Mouse (Mus musculus): ENCODE data around the gene Kcnj10.

Gene Kcnj10

DNA sequence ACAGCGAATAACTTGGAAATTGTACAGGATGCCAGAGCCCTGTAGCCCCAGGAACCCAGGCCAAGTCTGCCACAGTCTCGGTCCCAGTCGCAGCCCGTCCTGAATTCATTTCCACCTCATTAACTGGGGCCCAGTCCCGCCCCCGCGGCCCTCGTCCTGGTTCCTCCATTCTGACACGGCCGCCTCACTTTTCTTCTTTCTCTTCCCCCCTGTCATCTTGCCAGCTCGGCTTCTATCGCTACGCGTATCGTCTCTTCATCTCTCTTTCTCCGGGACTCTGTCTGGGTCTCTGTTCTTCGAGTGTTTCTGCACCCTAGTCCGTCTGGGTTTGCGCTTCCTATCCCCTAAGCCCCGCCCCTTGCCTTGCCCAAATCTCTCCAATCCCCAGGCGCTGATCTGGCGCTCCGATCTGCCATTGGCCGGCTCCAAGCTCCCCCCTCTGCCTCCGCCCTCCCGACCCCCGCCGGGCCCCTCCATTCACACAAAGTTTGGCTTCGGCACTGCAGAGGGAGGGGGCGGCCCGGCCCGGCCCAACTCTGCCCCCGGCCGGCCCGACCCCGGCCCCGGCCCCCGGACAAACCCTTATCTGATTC is at the start of gene Kcnj10:
Gene Kcnj10, plus strand, starts transcription at position 482 of the 593 bp plus-strand sequence.
- DNase-seq, result peak; percentile 88

DNA sequence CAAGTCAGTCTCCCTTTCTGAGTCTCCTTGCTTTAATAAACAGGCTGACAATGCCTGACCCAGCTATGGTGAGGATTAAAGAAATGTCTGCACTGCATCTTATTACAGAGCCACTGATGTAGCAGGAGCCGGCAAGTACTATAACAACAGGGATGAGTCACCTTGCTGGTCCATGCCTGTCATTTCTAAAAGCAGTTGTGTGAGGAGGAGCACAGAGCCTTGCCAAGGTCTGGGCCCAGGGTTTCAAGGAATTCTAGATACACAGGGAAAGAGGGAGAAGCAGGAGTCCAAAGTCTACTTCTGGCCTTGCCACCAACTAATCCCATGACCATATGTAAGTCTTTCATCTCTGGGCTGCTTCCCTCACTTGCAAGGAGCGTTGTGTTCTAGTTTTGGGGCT is 48.1 kb upstream of the Kcnj10 start:
- no peak for DNase-seq

DNA sequence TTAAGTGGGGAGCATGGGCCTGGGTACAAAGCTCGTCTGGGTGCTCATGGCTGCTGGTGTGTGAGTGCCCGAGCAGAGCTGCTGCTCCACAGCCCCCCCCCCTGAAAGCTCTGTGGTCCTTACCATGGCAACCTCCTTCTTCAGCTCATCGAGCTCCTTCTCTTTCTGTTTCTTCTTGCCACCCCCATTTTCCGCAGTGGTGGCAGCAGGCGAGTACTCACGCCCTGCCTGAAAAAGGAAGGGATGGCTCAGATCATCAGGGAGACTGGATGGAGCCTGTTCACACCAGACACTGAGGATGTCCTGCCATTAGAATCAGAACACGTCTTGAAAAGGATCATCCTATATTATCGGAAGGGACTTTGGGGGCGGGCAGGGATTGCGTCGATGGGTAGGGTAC is 47.6 kb upstream of the Kcnj10 start:
- no peak for DNase-seq

DNA sequence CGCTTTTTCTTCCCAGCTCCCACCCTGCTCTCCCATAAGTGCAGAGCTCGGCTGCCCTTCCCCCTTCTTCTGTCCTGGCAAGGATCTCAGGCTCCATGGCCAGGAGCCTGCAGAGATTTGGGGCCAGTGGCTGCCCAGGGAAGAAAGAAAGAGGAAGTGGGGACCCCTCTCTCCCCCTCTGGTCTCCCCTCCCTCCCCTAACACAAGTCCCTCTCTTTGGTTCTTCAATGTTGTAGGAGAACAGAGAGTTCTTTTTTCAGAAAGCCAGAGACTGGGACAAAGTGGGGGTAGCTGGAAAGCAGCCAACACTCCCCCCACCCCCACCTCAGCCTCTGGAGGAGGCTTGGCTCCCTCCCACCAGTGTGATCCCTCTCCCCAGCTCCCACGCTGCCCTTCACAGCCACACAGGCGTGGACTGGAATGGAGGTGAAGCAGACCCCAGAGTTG is 45.2 kb upstream of the Kcnj10 start:
- DNase-seq, result no peak

DNA sequence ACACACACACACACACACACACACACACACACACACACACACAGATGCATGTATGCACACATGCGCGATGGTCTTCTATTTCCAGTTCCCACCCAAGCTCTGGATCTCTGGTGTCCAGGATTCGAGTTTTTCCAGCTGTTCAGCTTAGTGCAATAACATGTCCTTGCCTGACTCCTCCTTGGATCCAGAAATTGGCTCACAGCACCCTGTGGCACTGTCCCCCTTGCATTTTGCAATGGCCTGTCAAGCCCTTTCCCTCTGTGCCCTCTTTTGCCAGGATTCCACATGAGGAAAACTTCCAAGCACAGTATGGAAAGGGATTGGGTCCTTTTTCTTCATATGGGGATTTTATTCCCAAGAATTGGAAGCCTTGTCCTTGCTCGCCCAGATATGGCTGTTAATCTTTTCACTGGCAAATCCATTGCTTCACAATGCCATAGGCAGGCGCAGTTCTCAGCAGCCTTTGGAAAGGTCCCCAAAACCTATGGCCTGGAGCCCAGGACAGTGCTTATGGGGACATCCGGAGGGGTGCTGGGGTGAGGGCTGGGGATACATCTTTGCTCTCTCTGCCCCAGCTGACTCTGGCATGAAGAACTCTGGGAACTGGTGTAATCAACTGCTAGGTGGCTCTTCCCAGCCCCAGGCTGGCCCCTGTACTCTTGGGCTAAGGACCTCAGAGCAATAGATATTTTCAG is 44.0 kb upstream of the Kcnj10 start:
- DNase-seq, result no peak

DNA sequence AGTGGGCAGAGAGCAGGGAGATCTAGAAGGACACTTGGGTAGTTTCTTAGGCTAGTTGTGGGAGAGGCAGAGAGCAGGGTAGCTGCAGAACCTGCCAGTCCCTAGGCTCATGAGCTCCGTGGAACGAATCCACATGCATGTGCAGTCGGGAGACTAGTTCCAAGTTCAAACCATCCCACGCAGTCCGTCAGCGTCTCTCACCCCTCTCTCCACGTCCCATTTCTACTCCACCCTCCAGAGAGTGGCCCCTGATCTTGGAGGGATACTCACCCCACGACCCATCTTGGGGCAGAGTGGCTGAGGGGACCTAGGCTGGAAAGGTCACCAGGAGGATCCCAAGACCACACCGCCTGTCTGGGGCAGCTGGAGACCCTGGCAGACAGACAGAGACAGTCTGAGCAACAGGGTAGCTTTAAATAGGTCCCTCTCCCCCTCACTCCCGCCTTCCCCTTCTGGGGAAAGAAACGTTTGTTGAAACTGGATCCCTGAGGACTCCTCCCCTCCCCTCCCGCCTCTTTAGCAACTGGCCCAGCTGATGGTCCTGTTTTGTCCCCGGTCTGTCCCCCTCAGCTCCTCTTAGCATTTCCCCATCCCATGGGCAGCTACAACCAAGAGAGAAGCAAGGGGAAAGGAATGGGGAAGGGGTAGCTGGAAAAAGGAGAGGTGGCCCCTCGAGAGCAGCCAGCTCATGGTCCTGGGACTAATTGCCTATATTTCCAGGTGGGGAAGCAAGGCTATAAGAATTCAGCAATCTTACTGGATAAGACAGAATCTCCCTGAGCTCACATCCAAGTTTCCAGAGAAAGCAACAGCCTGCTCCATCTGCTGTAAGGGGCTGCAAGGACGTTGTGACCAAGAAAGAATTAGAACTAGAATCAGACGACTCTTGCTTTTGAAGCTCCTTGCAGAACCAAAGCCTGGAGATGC is 43.1 kb upstream of the Kcnj10 start, which contains the start of gene Atp1a2:
Gene Atp1a2, minus strand, starts transcription at position 454 of the 927 bp plus-strand sequence.
- no peak for DNase-seq

DNA sequence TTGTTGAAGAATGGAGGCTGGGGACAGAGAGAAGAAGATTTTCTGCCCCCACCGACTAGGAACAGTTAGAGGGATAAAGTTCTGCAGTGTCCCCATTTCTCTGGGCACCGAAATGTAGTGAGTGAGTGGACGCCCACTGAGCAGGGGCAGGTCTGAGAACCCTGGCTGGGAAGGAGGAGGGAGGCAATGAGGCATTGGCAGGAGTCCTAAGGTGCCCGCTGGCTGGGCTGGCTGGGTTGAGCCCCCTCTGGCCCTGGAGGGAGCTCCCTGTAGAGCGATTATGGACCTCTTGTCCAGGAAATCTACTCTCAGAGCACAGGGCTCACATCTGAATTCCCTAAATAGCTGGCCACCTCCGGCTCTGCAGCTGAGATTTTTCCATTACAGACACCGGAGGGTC is 41.5 kb upstream of the Kcnj10 start:
- DNase-seq, result no peak

DNA sequence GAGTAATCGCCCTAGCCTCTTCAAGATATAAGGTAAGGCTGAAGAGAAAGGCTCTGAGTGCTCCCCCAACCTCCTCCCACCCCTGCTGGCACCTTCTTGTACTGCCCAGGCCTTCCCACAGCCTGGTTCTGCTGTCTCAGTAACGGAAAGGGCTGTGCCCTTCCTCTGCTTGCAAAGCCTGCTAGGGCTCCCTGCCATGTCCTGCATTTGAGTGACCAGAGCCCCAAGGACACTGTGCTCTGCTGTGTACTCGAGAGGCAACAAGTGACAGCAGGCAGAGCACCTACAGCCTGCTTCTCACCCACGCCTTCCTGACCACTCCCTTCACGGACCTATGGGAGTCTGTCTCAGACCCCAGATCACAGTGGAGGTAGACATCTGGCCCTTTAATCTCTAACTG is 40.8 kb upstream of the Kcnj10 start:
- DNase-seq, result no peak

DNA sequence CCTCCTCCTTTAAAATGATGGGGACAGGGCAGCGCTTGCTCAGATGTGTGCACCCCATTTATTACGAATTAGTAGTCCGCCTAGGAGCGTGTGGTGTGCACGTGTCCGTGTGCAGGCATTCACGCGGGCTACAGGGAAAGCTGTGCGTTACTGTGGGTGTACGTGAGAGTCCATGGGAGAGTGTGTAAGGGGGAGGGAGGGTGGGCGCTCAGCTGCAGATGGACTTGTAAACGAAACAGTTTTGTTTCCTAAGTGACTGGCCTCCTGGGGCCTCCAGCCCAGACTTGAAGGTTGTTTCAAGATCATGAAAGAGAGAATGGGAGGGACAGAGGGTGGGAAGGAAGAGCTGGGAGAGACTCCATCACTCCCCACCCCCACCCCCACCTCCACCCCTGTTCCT is 39.8 kb upstream of the Kcnj10 start:
- no peak for DNase-seq

DNA sequence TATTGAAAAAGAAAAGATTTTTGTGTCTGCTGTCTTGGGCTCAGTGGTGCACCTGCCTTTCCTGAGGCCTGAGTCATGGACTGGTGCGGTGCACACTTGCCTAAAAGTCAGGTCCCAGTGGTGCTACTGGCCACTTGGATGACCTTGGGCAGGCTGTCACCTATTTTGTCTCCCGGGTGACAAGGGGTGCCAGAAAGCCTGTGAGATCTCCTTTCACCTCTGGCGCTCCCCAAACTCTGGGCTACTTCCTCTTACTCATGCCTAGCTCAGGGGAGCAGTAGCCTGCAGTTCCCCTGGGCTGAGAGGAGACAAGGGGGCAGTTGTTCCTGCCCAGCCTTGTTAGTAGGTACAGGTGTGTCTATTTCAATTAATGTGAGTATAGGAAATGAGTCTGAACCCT is 38.7 kb upstream of the Kcnj10 start:
- DNase-seq, result no peak

DNA sequence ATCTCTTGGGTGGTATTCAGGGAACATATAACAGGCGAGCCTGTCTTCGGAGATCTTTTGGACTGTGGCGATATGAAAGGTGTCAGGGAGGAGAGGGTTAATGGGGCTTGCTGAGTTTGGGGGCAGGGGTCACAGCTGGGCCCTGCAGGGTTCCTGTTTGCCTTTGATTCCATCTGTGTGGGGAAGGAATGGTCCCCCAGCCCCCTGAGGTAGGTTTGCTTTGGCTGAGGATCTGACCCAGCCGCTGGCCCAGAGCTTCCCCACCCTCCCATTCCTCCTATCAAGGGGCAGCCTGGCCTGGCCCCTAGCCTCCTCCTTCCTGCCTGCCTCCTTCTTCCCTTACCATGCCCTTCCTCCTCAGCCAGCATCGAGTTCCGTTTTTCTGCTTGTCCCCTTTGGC is 38.2 kb upstream of the Kcnj10 start:
- DNase-seq, result no peak

DNA sequence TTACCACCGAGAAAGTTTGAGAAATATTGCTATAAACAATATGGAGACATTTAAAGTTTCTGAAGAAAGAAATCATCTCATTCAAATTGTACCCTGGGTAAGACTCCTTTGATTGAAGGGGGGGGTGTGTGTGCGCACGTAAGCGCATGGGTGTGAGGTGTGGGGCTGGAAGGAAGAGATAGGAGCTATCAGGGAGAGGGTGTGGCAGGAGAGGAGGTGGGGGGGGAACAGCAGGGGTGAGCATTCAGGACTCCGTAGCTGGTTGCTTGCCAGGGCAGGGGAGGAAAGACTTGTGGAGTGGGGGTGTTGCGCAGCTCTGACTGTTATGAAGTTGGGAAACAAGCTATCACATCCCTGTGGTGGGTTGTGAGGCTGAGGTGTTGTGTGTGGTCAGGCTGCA is 36.6 kb upstream of the Kcnj10 start:
- no peak for DNase-seq

DNA sequence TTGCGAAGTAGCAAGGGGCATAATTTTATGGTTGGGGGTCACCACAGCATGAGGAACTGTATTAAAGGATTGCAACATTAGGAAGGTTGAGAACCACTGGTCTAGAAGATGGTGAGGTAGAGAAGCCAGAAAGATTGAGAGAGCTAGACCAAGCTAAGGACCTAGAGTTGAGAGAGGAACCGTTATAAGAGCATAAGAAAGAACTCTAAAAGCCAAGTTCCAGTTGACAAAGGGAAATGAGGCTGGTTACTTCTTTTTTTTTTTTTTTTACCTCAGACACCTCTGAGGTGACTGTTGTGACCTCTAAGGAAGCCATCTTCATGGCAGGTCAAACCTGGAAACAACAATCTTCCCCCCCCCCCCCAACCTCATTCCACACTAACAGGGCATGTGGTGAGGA is 35.9 kb upstream of the Kcnj10 start:
- DNase-seq, result no peak

DNA sequence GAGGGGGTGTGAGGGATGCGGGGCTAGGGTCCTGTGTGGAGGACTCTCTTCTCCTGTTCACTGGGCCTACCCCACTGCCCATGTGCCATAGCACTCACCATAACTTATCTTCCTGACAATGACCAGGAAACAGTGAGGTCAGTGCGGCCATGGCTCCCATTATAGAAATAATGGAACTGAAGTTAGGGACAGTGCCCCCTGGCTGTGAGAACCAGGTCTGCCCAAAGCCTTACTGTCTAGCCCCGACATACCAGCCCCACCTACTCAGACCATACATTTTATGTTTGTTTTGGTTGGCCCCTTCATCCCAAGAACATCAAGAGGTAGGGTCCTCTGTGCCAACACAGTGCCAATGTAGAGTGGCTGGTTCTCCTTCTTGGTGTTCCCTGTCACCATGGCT is 35.4 kb upstream of the Kcnj10 start:
- peak; percentile 48 for DNase-seq

DNA sequence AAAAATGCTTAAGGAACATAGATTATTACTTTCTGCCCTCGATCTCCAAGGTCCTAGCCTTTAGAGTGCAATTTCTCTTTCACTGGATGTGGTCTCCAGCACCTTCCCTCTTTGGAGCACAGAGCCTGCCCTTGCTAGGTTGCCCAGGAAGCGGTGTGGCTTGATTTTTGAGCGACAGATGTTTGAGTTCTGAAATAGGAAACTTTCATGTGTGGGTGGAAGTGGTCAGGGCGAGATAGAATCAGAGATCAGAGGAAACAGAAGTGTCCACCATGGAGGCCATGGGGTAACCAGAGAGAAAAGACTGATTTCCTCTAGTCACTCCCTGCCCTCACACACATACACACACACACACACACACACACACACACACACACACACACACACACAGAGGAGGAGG is 34.8 kb upstream of the Kcnj10 start:
- DNase-seq, result no peak

DNA sequence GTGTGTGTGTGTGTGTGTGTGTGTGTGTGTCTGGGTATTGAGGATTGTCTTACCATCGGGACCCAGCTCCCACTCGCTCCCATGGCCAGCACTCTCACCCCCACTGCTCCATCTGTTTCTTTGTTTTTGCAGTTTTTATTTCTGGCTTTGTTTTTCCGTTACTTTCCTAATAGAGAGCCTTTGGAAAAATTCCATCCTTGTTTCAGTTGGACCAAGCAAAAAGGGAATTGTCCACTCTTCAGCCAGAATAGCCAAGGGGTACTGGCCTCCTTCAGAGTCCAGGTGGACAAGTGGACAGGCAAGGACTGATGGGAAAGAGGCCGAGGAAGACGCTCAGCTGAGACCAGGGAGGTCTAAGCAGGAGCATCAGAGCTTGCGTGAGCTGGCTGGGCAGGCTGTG is 34.1 kb upstream of the Kcnj10 start:
- no peak for DNase-seq

DNA sequence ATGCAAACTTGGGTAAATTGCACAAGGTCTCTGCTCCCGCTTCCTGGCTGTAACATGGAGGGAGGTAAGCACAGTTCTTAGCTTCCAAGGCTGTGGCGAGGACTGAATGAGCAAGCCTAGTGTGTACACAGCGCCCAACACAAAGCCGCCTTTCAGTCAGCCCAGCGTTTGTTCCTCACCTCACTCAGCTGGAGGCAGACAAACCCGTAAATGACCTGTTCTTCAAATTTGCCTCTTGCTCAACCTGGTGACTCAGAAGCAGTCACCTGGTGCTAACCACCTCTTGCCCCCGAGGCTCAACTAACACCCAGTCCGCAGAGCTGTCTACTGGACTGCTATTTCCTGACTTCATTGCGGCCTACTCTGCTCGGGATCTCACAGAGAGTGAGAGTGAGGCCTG is 33.1 kb upstream of the Kcnj10 start:
- DNase-seq, result no peak

DNA sequence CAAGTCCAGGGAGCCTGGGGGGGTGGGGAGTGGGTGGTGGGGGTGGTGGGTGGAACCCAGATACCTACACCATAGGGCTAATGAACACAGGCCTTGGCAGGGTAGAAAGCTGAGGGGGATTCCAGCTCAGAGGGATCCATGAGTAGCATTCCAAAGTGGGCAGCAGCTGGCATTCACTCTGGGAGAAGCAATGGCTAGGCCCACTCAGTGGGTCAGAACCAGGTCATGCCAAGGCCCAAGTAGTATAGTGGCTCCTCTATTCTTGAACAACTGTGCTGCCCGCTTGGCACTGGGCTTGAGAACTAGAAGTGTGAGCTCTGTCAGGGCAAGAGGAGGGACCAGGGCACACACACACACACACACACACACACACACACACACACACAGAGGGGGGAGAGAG is 32.6 kb upstream of the Kcnj10 start:
- DNase-seq, result no peak

DNA sequence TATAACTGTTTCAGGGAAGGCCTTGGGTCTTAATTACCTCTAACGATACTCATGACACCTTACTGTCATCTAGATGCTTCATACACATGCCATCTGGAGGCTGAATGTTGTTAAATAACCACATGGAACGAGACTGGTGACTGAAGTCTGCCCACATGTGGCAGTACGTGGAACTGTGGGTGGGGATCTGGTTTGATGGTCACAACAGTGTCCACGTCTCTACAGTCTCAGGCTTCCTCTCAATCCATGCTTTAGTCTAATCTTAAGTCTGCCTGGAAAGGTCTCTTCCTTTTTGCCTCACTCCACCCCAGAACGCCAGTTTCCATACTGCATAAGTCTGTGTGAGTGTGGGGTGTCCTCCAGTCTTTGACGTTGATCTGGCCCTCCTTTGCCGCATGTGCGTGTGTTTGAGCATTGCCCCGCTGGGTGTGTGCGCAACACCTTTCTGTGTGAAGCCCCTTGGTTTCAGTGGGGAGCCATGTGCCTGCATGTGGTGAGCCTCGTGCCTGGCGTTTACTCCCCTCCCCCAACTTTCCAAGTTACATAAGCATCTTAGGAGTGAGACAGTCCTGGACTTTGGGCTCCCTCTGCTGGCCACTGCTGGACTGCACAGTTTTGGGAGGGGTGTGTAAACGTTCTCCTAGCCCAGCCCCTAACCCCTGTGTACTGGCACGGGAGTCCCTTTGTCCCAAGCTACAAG is 31.2 kb upstream of the Kcnj10 start:
- peak; percentile 93 for DNase-seq

DNA sequence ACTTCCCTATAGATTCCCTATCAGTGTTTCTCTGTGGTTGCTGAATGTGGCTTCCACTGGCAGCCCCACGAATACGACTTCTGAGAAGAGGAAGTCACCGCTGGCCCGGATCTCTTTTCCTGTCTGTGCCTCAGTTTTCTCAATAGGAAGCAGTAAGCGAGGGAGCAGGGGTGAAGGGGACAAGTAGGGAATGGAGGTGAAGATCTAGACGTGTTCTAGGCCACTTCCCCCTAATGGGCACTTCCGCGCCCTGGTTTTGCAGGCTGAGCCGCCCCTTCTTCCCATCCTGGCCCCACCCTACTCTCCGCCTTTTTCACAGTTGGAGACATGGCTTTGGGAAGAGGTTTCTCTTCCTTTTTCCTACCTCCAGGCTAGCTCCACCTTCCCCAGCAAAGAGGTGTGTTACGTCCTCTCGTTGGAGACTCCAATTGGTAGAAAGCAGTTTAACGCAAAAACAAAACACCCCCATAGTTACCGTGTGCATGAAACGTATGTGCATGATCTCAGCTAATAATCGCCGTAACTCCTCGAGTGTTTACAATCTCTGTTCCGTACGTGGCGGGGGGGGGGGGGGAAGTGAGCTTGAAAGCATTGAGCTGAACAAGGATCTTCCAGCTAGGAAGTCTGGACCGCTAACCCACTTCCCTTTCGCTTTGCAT is 29.6 kb upstream of the Kcnj10 start:
- DNase-seq, result peak; percentile 49

DNA sequence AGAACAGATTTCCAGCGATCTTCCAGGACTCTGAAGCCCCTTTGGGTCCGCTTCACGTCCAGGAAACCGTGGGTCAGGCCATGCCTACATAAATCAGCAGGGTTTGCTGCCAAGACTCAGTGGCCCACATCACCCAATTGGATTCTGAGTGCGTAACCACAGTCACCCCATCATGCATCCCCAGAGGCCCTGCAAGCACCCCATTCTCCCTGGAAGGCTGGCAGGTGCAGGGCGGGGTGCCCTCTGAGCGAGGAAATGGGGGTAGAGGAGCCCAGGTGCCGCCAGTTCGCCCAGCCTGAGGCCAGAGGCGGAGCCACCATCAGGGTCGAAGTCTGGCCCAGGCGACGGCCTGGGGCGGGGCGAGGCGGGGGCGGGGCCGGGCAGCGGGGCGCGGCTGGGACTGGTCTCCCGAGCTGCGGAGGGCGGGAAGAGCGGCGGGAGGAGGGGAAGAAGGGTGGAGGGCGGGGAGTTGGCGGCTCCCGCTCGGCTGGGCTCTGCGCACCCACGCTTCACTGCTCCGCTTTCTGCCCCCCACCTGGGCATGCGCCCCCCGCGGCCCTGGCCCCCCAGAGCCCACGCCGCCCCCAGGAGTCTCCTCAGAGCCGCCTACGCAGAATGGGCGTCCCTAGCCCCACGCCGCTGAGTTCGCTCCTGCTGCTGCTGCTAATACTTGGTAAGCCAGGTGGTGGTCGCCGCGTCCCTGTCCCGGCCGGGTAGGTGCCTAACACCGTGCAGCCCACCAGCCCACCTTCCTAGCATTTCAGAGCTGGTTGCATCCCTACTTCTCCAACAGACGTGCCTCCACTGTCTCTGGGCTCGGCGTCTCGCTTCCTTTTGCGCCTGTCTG is 28.9 kb upstream of the Kcnj10 start:
- peak; percentile 89 for DNase-seq

All from thymus, postnatal 4 days (tissue).